Mouse (Mus musculus) heart, adult 10 weeks (tissue): ENCODE measurements around the gene Abhd18. TPM values are rescaled to one million over a fixed set of nuclear protein-coding genes. Genes with fewer than 3 reads are reported as not detected.

ENCODE experiments used
- polyA plus RNA-seq: library from polyadenylated mRNA; stranded (reverse); fragments of 350-450 nt; fragmentation: Illumina TruSeq; extraction: RNeasy Lipid Tissue Mini Kit (QIAGEN cat#74804); gene quantifications from one replicate; pipeline ENCODE4 v1.2.3, GENCODE M21; 2014; ENCODE audit warnings: low read depth, low replicate concordance

Gene Abhd18
- 60.2 TPM for polyA plus RNA-seq

DNA sequence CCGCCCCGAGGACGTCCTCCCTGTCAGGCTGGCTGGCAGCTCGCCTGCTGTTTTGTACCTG, at the start of gene Abhd18:
TSS of gene Abhd18 (plus strand) at position 14 of the 61 bp plus-strand sequence.

DNA sequence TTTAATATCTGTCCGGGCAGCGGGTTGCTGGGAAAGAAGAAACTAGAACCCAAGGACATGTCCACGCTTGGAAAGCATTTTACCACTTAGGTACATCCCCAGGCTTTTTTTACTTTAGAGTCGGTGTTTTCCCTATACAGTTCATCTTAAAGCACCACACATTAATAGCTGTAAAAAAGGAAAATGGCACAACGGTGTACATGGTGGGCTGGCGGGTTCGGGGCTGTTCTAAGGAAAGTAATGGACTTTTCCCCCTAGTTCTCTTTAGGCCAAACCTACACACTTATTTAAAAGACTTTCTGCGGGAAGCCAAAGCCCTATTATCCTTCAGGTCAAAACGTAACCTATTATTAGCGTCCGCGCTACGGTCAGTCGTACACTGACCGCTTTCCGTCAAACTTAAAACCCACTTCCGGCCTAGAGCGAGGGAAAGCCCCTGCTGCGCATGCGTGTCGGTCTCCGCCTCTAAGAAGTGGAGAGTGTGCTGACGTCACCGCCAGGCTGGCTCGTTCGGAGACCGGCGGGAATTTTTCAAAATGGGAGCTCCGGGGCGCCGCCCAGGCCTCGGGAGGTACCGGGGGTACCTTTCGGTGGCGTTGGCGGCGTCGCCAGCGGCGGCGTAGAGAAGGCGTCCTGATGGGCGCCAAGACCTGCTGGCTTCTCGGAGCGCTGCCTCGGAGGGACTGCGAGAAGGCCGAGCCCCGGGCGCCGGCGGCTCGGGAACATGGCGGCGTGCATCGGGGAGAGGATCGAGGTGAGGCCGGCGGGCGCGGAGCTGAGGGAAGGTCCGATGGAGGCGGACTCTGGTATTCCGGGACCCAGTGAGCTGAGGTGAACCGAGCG, 47.0 kb upstream of the Abhd18 start, which contains the start of gene Plk4:
TSS of gene Plk4 (plus strand) at position 490 of the 843 bp plus-strand sequence.

DNA sequence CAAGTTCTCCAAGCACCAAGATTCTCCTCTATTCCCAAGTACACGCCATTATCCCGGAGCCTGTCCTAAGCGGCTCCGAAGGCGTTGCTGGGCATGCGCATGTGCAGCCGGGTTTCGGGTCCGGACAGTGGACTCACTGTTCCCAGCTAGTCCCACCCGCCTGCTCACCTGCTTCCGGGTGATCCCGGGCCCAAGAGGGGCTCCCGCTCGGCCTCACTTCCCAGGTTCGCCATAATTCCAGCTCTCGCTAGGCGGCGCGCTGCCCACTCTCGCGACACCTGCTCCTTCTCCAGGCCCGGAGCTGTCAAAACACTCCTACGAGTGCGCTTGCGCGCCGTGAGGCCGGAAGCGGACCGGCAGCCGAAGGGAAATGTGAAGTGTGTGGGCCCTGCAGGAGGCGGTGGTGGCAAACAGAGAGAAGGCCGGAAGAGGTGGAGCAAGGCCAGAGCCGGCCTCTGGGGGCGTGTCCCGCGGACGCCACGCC, 255 bp upstream of the Abhd18 start, which contains the start of gene Mfsd8:
TSS of gene Mfsd8 (minus strand) at position 414 of the 484 bp plus-strand sequence.

DNA sequence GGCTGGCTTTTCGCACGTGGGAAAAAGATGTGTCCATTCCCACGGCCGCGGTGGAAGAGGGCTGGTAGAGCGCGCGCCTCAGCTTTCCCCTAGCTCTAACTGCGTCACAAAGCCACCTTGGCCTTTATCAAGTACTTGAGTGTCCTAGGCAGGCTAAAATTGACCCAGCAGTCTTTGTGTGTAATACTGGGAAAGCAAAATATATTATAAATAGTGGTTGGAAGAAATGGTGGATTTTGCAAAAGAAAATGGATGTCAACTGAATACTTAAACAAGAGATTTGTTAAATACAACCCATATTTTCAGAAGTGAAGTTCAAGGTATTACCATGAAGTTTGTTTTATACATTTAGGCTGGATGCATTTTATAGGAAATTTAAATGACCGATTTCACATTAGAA, 55.7 kb downstream of the Abhd18 start, which contains the start of gene 1700034I23Rik:
TSS of gene 1700034I23Rik (minus strand) at position 101 of the 400 bp plus-strand sequence.

DNA sequence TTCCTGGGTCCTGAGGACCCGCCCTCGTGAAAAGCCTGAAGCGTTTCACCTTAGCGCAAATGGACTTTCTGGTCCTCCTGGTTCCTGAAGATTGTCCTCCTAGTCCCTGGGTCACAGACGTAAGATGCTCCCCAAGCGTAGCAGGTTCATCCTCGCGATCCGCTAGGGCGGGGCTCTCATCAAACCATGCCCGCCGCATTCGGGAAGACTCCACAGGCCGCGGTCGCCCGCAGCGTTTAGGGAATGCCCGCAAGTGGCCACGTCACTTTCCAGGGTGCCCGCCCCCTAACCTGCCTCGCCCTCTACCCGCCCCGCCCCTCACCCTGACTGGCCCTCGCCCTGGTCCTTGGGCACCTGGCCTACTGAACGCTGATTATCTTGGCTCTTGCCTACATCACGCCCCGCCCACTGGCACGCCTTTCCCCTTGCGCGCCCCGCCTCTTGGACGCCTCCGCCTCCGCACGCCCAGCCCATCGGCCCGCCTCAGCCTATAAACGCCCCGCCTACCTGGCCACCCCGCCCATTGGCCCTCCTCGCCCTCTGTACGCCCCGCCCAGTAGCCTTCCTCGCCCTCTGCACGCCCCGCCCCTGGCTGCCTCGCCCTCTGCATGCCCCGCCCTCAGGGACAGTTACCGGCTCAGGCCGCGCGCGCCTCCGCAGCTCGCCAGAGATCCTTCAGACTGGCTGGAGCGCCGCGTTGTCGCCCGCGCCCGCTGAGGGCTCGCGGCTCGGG, 102.6 kb downstream of the Abhd18 start, which contains the start of gene Larp1b:
TSS of gene Larp1b (plus strand) at position 659 of the 733 bp plus-strand sequence.

Other genes with a start within 250 kb of the Abhd18 start
- gene Slc25a31, start 138.1 kb upstream of the Abhd18 start, polyA plus RNA-seq = 0.47 TPM
- gene Hspa4l, start 102.5 kb upstream of the Abhd18 start, polyA plus RNA-seq = 34.6 TPM
- gene Plk4, start 47.0 kb upstream of the Abhd18 start, polyA plus RNA-seq = 1.3 TPM
- 15.7 TPM for gene Mfsd8, start 84 bp upstream of the Abhd18 start, polyA plus RNA-seq
- gene 1700034I23Rik, start 55.6 kb downstream of the Abhd18 start, polyA plus RNA-seq = 0.29 TPM
- 81.1 TPM for gene Larp1b, start 102.9 kb downstream of the Abhd18 start, polyA plus RNA-seq
- gene Pgrmc2, start 236.1 kb downstream of the Abhd18 start, polyA plus RNA-seq = 32.3 TPM